Mouse (Mus musculus) hindbrain, embryonic 14.5 days (tissue): ENCODE results near the gene Foxc1. TPM values are rescaled to one million over a fixed set of nuclear protein-coding genes. Genes with fewer than 3 reads are reported as not detected.

ENCODE experiments used
- ATAC-seq: fragments of 200-750 bp; cut with Nextera tagmentation; 2 replicates; pipeline ENCODE4 v1.8.0; 2017; ENCODE audit warnings: moderate number of reproducible peaks, mild to moderate bottlenecking, moderate TSS enrichment, moderate library complexity; ENCODE audit not compliant: low FRiP score
- DNase-seq: peaks from one replicate; pipeline ENCODE4 v3.0.0-alpha.2; 2015; ENCODE audit warnings: low spot score
- H3K27ac ChIP-seq: fragments of 300-500 bp; sonication (generic); 2 replicates; pipeline ENCODE4 v1.5.1; 2014; ENCODE audit warnings: mild to moderate bottlenecking, moderate library complexity
- H3K27me3 ChIP-seq: fragments of 300-500 bp; sonication (generic); 2 replicates; pipeline ENCODE4 v1.6.1; 2014; ENCODE audit warnings: mild to moderate bottlenecking, low read length, mixed read lengths; ENCODE audit not compliant: control insufficient read depth, insufficient read depth
- H3K36me3 ChIP-seq: fragments of 300-500 bp; sonication (generic); replicated peaks from 2 replicates; pipeline ENCODE4 v1.6.1; 2014; ENCODE audit not compliant: control insufficient read depth, insufficient read depth
- H3K4me1 ChIP-seq: fragments of 300-500 bp; sonication (generic); replicated peaks from 2 replicates; pipeline ENCODE4 v1.6.1; 2014; ENCODE audit warnings: antibody characterized with exemption, low read length, mixed read lengths; ENCODE audit not compliant: control insufficient read depth, insufficient read depth
- H3K4me2 ChIP-seq: fragments of 300-500 bp; sonication (generic); replicated peaks from 2 replicates; pipeline ENCODE4 v1.6.1; 2014; ENCODE audit warnings: mild to moderate bottlenecking, moderate library complexity
- H3K4me3 ChIP-seq: fragments of 300-500 bp; sonication (generic); replicated peaks from 2 replicates; pipeline ENCODE4 v1.5.1; 2014; ENCODE audit warnings: mild to moderate bottlenecking, low read length
- H3K9ac ChIP-seq: fragments of 300-500 bp; sonication (generic); 2 replicates; pipeline ENCODE4 v1.6.1; 2014
- H3K9me3 ChIP-seq: fragments of 300-500 bp; sonication (generic); 2 replicates; pipeline ENCODE4 v1.6.1; 2016; ENCODE audit warnings: low read length; ENCODE audit not compliant: control insufficient read depth
- WGBS: fragments of 180-500 bp; shearing (Covaris S2); extraction: QIAGEN DNeasy Blood & Tissue Kit; methylation state at CpG from one replicate; pipeline ENCODE4 v1.1.7; 2014; 5-methylcytosine and 5-hydroxymethylcytosine counted together
- polyA plus RNA-seq: library from polyadenylated mRNA; unstranded; fragments of >200 nt; fragmentation: Nextera tagmentation; extraction: Ambion mirVana; gene quantifications from 2 replicates; pipeline ENCODE4 v1.2.1, GENCODE M21; 2014

Foxc1 gene
- polyA plus RNA-seq, 1 experiment from 2014 or later: 2.9 TPM

DNA sequence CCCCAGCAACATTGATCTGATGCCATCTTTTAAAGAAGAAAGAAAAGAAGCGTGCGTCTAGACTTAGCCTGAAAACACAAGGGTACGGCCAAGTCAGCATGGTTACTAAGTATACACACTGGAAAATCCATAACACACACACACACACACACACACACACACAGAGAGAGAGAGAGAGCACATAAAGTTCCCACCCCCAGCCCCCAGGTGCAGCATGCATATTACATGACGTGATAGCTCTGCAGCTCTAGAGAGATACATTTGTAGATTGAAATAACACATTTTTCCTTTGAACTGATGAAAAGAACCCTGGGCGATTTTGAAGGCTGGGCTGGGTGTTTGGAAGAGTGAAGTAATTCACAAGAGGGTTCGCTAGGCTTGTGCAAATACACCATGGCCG lies 21.7 kb upstream of the Foxc1 start:
- Histone ChIP-seq H3K9ac (no peak overlapping the region), H3K27ac (no peak overlapping the region), H3K36me3 (no peaks in the 10 kb centered on the region), H3K4me1 (no peaks in the 10 kb centered on the region), H3K27me3 (no peaks in the 10 kb centered on the region), H3K4me2 (no peak overlapping the region), H3K4me3 (no peak overlapping the region), H3K9me3 (no peaks in the 10 kb centered on the region)
- WGBS: 91% methylated on average over 7 of the region's 7 CpGs
- ATAC-seq (no peak), DNase-seq (no peak)

DNA sequence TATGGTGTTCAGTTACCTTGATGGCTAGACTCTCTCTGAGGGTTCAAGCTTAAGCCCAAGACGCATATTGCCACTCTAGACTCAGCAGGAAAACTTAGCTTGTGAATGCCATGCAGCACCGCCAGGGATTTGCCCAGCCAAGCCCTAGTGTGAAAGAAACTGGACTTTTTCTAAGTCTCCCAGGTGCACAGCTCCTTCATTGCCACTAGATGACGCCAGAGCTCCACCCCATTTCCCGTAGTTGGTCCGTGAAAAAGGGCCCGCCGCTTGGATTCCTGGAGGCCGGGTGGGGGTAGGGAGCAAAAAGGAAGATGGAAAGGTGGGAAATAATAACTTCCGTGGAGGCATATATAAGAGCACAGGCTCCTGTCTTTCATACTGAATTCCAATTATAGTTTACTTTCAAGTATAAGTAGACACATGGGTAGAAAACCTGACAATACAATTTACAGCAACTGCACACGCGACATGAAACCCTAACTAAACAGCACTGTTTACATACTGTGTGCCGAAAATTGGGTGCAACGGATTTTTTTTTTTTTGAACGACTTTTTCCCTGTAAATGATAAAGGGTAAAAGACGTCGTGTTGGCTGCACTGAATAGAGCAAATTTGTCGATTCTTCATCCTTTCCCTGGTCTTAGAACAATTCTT lies 13.8 kb upstream of the Foxc1 start:
- DNase-seq: peak; percentile 81
- ATAC-seq: peak; percentile 74
- 21% methylated on average over 17 of the region's 17 CpGs for WGBS
- H3K9me3 ChIP-seq: no peaks in the 10 kb centered on the region
- no peaks in the 10 kb centered on the region for H3K4me1 ChIP-seq
- H3K27ac ChIP-seq: no peak overlapping the region
- peak overlapping the region; percentile 25 for H3K4me2 ChIP-seq
- H3K4me3 ChIP-seq: no peak overlapping the region
- H3K9ac ChIP-seq: no peak overlapping the region
- H3K36me3 ChIP-seq: no peaks in the 10 kb centered on the region
- peaks cover 7% of the 10 kb centered on the region for H3K27me3 ChIP-seq

DNA sequence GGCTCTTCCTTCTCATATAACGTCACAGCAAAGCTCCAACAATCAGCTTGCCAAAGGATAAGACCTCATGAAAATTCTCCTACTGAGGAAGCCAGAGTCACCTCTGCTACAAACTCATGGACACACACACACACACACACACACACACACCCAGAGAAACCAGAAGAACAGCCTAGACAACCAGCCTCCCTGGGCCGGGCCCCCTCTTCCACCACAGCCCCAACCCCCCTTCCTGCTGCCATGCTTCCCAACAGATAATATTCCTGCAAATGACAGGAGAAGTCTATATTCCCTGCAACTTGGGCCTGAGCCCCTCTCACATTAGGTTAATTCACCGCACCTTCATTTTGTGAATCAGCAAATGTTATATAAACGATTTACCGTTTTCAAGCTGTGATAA lies 13.3 kb upstream of the Foxc1 start:
- H3K27ac ChIP-seq: no peak overlapping the region
- no peak for ATAC-seq
- H3K4me3 ChIP-seq: no peak overlapping the region
- H3K9ac ChIP-seq: no peak overlapping the region
- no peaks in the 10 kb centered on the region for H3K36me3 ChIP-seq
- H3K4me2 ChIP-seq: no peak overlapping the region; the same call in 1 of the 2 replicates
- H3K9me3 ChIP-seq: no peaks in the 10 kb centered on the region
- DNase-seq: no peak
- peaks cover 10% of the 10 kb centered on the region for H3K27me3 ChIP-seq
- 63% methylated on average over 5 of the region's 5 CpGs for WGBS
- no peaks in the 10 kb centered on the region for H3K4me1 ChIP-seq

DNA sequence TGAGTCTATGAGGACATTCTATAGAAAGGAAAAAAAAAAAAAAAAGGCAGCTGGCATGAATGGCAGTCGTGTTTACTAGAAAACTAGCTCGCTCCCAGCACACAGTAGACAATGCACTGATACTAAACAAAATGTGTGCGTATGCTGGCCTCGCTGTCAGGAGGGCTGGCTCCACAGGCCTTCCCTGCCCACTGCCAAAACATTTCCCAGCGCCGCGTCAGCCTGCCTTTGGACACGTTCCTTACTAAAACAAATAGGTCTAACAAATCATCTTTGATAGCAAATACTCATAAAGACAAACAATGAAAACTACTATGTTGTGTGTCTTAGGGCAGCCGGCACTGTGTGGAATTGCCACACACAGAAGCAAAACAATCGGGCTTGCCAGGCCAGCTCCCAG lies 9.1 kb upstream of the Foxc1 start:
- no peak overlapping the region for H3K27ac ChIP-seq
- no peak for ATAC-seq
- no peaks in the 10 kb centered on the region for H3K36me3 ChIP-seq
- H3K4me2 ChIP-seq: no peak overlapping the region
- DNase-seq: no peak
- WGBS: 48% methylated on average over 10 of the region's 10 CpGs
- no peaks in the 10 kb centered on the region for H3K9me3 ChIP-seq
- H3K27me3 ChIP-seq: peaks cover 52% of the 10 kb centered on the region
- H3K4me3 ChIP-seq: no peak overlapping the region
- H3K4me1 ChIP-seq: no peaks in the 10 kb centered on the region
- H3K9ac ChIP-seq: no peak overlapping the region

DNA sequence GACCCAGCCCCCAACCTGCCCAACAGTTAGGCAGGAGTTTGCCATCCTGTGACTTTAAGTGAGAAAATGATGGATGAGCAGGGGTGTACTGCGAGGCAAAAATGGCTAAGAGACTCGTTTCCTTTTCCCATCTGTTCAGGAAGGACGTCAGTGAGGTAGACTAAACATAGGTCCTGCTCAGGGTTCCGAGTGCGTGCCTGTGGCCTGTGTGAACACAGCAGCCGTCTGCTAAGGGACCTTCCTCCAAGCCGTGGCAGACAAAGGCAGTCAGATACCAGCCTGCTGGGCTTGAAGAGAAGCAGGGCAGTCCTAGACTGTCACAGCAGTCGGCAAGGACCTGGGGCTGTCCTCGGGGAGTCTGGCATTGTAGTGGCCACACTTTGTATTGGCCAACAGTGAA lies 8.4 kb upstream of the Foxc1 start:
- 39% methylated on average over 9 of the region's 9 CpGs for WGBS
- no peaks in the 10 kb centered on the region for H3K9me3 ChIP-seq
- H3K4me2 ChIP-seq: no peak overlapping the region
- no peak overlapping the region for H3K4me3 ChIP-seq
- peaks cover 56% of the 10 kb centered on the region for H3K27me3 ChIP-seq
- H3K36me3 ChIP-seq: no peaks in the 10 kb centered on the region
- no peaks in the 10 kb centered on the region for H3K4me1 ChIP-seq
- H3K9ac ChIP-seq: no peak overlapping the region
- DNase-seq (no peak), ATAC-seq (no peak)
- 0 out of 2 replicates have a peak overlapping the region, but pooled peaks have one; percentile 20 for H3K27ac ChIP-seq

DNA sequence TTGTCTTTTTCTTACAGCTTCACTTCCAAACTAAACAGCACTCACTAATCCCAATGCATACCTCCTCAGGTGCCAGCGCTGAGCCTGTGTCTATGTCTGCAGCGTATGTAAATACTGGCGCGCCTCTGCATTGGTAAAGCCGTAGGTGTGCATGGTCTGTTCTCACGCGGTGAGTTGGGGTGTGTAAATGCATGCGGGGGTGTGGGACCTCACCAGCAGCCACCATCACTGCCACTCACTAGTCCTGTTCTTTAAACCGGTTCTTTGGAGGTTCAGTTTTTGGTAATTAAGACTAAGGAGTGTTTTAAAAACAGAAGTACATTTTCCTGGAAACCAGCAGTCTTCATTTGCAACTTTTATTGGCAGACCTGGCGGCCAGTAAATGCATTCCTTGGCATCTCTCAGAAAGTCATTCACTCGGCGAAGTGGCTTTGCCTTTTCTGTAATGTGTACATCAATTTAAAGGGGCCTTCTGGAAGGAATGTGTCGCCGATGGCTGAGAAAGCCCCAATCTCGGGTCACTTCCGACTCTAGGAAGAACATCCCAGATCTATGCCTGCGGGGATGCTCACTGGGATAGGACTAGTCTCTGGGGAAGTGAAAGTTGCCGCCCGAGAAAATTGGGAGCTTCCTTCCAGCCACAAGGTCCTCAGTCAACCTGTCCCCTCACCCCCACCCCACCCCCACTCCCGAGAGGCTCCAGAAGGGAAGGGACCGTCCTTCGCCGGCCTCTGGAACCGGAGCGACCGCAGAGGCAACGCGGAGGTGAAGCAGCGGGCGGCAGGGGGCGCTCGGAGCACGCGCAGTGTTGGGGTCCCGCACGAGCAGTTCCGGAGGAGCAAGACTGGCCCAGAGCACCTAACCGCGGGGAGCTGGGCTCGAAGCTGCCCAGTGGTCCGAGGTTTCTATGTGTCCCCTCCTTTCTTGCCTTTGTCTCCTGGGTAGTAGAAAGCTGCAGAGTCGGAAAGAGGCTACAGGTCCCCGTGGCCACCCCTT lies 5.6 kb upstream of the Foxc1 start:
- no peaks in the 10 kb centered on the region for H3K4me1 ChIP-seq
- WGBS: 2% methylated on average over 43 of the region's 43 CpGs
- H3K9me3 ChIP-seq: no peaks in the 10 kb centered on the region
- DNase-seq (peak; percentile 83), ATAC-seq (peak; percentile 86)
- H3K27me3 ChIP-seq: peaks cover 79% of the 10 kb centered on the region
- no peaks in the 10 kb centered on the region for H3K36me3 ChIP-seq
- peak overlapping the region; percentile 20 for H3K4me3 ChIP-seq
- H3K27ac ChIP-seq: no peak overlapping the region
- H3K9ac ChIP-seq: no peak overlapping the region
- H3K4me2 ChIP-seq: peak overlapping the region; percentile 52

DNA sequence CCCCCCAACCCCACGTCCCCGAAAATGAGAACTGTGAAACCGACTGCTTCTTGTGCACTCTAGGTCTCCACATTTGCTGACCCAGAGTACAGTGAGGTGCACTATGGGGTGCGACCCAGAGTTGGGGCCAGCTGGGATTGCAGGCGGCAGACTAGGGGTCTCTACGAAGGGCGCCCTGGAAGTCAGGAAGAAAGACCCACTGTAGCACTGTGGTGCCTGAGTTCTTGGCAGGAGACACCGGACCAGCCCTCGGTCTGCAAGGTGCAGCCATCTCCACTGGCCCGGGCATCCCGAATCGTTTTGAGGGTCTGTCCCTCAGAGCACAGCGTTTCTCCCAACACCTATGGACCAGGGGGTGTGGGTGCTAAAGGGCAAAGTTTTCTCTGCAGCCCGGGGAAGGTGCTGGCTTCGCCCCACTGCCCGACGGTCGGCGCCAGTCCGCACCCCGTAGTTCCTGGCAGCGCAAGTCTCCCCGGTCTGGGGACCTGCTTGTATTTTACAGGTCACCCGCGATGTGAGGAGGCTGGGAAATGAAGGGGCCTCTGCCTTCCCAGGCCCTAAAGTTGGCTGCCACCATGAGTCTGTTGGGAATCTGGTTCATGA lies 4.6 kb upstream of the Foxc1 start:
- ATAC-seq: no peak

DNA sequence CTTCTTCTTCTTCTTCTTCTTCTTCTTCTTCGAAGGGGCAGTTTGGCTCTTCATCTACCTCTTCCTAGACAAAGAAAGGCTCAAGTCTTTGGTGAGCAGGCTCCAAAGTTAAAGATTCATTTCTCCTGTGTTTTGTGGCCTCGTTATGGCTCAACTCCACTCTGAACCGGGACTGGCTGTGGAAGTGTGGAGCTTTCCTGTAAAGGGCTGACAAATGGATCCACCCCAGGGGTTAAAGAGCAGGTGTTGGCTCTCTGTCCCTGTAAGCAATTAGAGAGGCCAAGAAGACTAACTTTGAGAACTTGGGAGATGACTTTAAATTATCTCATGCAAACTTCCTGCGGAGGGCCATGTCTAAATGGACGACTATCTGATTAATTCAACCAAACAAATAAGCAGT lies 4.0 kb upstream of the Foxc1 start:
- ATAC-seq (no peak), DNase-seq (no peak)
- Histone ChIP-seq H3K36me3 (no peaks in the 10 kb centered on the region), H3K27ac (no peak overlapping the region), H3K4me3 (no peak overlapping the region), H3K9me3 (no peaks in the 10 kb centered on the region), H3K4me1 (peaks cover 10% of the 10 kb centered on the region; the same call in 1 of the 2 replicates), H3K9ac (no peak overlapping the region), H3K27me3 (peaks cover 95% of the 10 kb centered on the region), H3K4me2 (no peak overlapping the region)
- 6% methylated on average over 5 of the region's 5 CpGs for WGBS

More for the DNA sequence above, 4.6 kb upstream of the Foxc1 start:
- DNase-seq: no peak
- H3K9me3 ChIP-seq: no peaks in the 10 kb centered on the region
- WGBS: 2% methylated on average over 25 of the region's 25 CpGs
- H3K36me3 ChIP-seq: no peaks in the 10 kb centered on the region
- H3K27ac ChIP-seq: no peak overlapping the region
- peak overlapping the region; percentile 20; the same call in 1 of the 2 replicates for H3K4me3 ChIP-seq
- H3K27me3 ChIP-seq: peaks cover 88% of the 10 kb centered on the region
- H3K9ac ChIP-seq: no peak overlapping the region
- peak overlapping the region; percentile 52 for H3K4me2 ChIP-seq
- peaks cover 7% of the 10 kb centered on the region; the same call in 1 of the 2 replicates for H3K4me1 ChIP-seq
